Mouse (Mus musculus) cerebellum, adult 2 months (tissue): ENCODE measurements at regions not wholly inside any gene's neighbourhood (a gene's known extent, or its start where the extent isn't known, plus 50 kb on each side); places are given as distances from the start of the nearest gene placed in this dataset.

ENCODE experiments used
- CTCF ChIP-seq: fragments of 200-500 bp; IDR thresholded peaks from 2 replicates; pipeline ENCODE4 v1.5.1; 2011; ENCODE audit warnings: low read depth, mild to moderate bottlenecking, control low read depth, low read length, moderate library complexity, borderline replicate concordance; ENCODE audit not compliant: insufficient read depth
- POLR2A ChIP-seq: fragments of 200-500 bp; IDR thresholded peaks from 2 replicates; pipeline ENCODE4 v1.6.1; 2011; ENCODE audit warnings: low read length, control low read depth, borderline replicate concordance; ENCODE audit not compliant: insufficient read depth

DNA sequence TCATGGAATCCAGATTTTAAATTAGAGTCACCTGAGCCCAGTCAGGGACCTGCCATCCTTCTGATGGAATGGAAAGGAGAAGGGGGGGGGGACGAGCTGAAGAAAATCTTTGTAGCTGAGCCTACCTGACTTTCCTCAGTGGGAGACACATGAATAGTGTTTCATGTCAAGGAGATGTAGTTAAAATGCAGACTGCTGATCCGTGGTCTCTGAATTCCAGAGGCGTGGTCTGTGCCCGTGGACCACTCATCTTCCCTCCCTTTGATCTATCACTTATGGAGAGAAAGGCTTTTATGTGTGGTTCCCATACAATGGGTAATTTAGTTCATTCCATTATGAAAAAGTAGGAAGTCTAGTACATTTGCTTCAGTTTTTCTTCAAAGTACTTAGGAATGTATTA, 176.6 kb upstream of the Arrdc4 start:
- TF ChIP-seq POLR2A (no peak), CTCF (no peak)
